12 mouse cellular contexts compared by ENCODE assay signal in genomic region chr11:112238960-112239884, GRCm38 (mm10).
DNase-seq lines count a peak whose midpoint lies in the region; ATAC-seq lines count a peak whose summit lies in the region.
"Had no signal": no experiment of that assay in that cellular context is flagged by ENCODE, and none has a peak within 500 bp of the region (broad histone marks: within the 10 kb centered on the region; RNA-seq: fewer than 3 reads in every experiment).

No protein-coding gene starts in this region.

- DNase-seq in forebrain, embryonic 14.5 days (ENCODE audit: low spot score) = peak; percentile 7
- no peak for DNase-seq in forebrain, embryonic 11.5 days (ENCODE audit: low spot score)
- DNase-seq in embryo, embryonic 11.5 days (ENCODE audit: low read depth, low spot score) = peak; percentile 16
- no peak for DNase-seq in adrenal gland, postnatal 4 days (ENCODE audit: low spot score in 2 of 2)
- DNase-seq in frontal cortex, postnatal 25 days (ENCODE audit: low spot score in 2 of 2) = no peak
- DNase-seq: adrenal gland, postnatal 14 days; midbrain, embryonic 14.5 days; spleen, adult 18-20 months; thymus, postnatal 4 days had no signal

- H3K4me3 ChIP-seq in forebrain, embryonic 14.5 days (ENCODE audit: low read depth, low read length) = no peak overlapping the region
- H3K4me3 ChIP-seq in forebrain, embryonic 11.5 days (ENCODE audit: low read depth, low read length) = no peak overlapping the region
- H3K4me3 ChIP-seq in kidney, embryonic 14.5 days (ENCODE audit: low read length) = no peak overlapping the region
- H3K4me3 ChIP-seq in limb, embryonic 15.5 days = no peak overlapping the region

- no peaks in the 10 kb centered on the region for H3K9me3 ChIP-seq in forebrain, embryonic 14.5 days (replicated peaks; ENCODE audit: control insufficient read depth, low read length)
- no peaks in the 10 kb centered on the region for H3K9me3 ChIP-seq in forebrain, embryonic 11.5 days (ENCODE audit: control insufficient read depth, low read length)
- no peaks in the 10 kb centered on the region for H3K9me3 ChIP-seq in kidney, embryonic 14.5 days (ENCODE audit: control insufficient read depth, low read length)
- no peaks in the 10 kb centered on the region for H3K9me3 ChIP-seq in limb, embryonic 15.5 days

- no peaks in the 10 kb centered on the region for H3K27me3 ChIP-seq in forebrain, embryonic 14.5 days (replicated peaks; ENCODE audit: control insufficient read depth, insufficient read depth, low read length)
- H3K27me3 ChIP-seq in forebrain, embryonic 11.5 days (ENCODE audit: control insufficient read depth, insufficient read depth, low read length) = no peaks in the 10 kb centered on the region
- no peaks in the 10 kb centered on the region for H3K27me3 ChIP-seq in kidney, embryonic 14.5 days (ENCODE audit: control insufficient read depth, insufficient read depth, low read length)
- H3K27me3 ChIP-seq in limb, embryonic 15.5 days = no peaks in the 10 kb centered on the region

- no peak for ATAC-seq in forebrain, embryonic 14.5 days
- no peak for ATAC-seq in forebrain, embryonic 11.5 days (replicated peaks; ENCODE audit: low FRiP score)
- peak; percentile 91 for ATAC-seq in kidney, embryonic 14.5 days (ENCODE audit: low FRiP score, low TSS enrichment)
- no peak for ATAC-seq in limb, embryonic 15.5 days (ENCODE audit: insufficient number of reproducible peaks, low FRiP score, low TSS enrichment, low read depth)
- ATAC-seq in erythroblast, adult 5-6 weeks (replicated peaks; ENCODE audit: low FRiP score, poor library complexity, severe bottlenecking) = no peak

- H3K36me3 ChIP-seq in forebrain, embryonic 14.5 days (ENCODE audit: control insufficient read depth, insufficient read depth, low read length) = no peaks in the 10 kb centered on the region
- H3K36me3 ChIP-seq in forebrain, embryonic 11.5 days (ENCODE audit: control insufficient read depth, insufficient read depth, low read length) = no peaks in the 10 kb centered on the region
- no peaks in the 10 kb centered on the region for H3K36me3 ChIP-seq in kidney, embryonic 14.5 days (ENCODE audit: control insufficient read depth, insufficient read depth, low read length)
- no peaks in the 10 kb centered on the region for H3K36me3 ChIP-seq in limb, embryonic 15.5 days

- H3K4me2 ChIP-seq in forebrain, embryonic 14.5 days (ENCODE audit: low read length) = no peak overlapping the region
- H3K4me2 ChIP-seq in forebrain, embryonic 11.5 days (ENCODE audit: low read depth, low read length, severe bottlenecking) = no peak overlapping the region
- H3K4me2 ChIP-seq in kidney, embryonic 14.5 days (replicated peaks; ENCODE audit: low read depth, low read length) = peak overlapping the region; percentile 32
- peak overlapping the region; percentile 30 for H3K4me2 ChIP-seq in limb, embryonic 15.5 days

- WGBS in forebrain, embryonic 14.5 days = 84% methylated on average over 19 of the region's 19 CpGs
- 76% methylated on average over 19 of the region's 19 CpGs for WGBS in forebrain, embryonic 11.5 days
- 21% methylated on average over 19 of the region's 19 CpGs for WGBS in kidney, embryonic 14.5 days
- 18% methylated on average over 19 of the region's 19 CpGs for WGBS in limb, embryonic 15.5 days

- no peak overlapping the region for H3K9ac ChIP-seq in forebrain, embryonic 14.5 days (ENCODE audit: low read length)
- H3K9ac ChIP-seq in forebrain, embryonic 11.5 days (ENCODE audit: low read length) = no peak overlapping the region
- no peak overlapping the region for H3K9ac ChIP-seq in kidney, embryonic 14.5 days (ENCODE audit: low read depth, low read length)
- H3K9ac ChIP-seq in limb, embryonic 15.5 days = no peak overlapping the region

- no peak overlapping the region for H3K27ac ChIP-seq in forebrain, embryonic 14.5 days (ENCODE audit: low read depth, low read length)
- H3K27ac ChIP-seq in forebrain, embryonic 11.5 days (ENCODE audit: low read depth, low read length) = no peak overlapping the region
- H3K27ac ChIP-seq in kidney, embryonic 14.5 days (ENCODE audit: low read depth, low read length) = no peak overlapping the region
- H3K27ac ChIP-seq in limb, embryonic 15.5 days = no peak overlapping the region

- H3K4me1 ChIP-seq in forebrain, embryonic 14.5 days (ENCODE audit: control insufficient read depth, insufficient read depth, low read length) = no peaks in the 10 kb centered on the region
- H3K4me1 ChIP-seq in forebrain, embryonic 11.5 days (replicated peaks; ENCODE audit: control insufficient read depth, insufficient read depth, low read length) = no peaks in the 10 kb centered on the region
- H3K4me1 ChIP-seq in kidney, embryonic 14.5 days (ENCODE audit: control insufficient read depth, insufficient read depth, low read length) = peaks cover 6% of the 10 kb centered on the region; the same call in 1 of the 2 replicates
- H3K4me1 ChIP-seq in limb, embryonic 15.5 days = peaks cover 12% of the 10 kb centered on the region

Comparison
In these comparisons a context has a peak if more than half of its experiments do, and no peak if none do; other contexts are left out.
1. DNase-seq: peak in forebrain, embryonic 14.5 days (single experiment) and embryo, embryonic 11.5 days (single experiment); none in forebrain, embryonic 11.5 days (single experiment), adrenal gland, postnatal 4 days (0 of 2) and frontal cortex, postnatal 25 days (0 of 2).
2. H3K4me2 ChIP-seq: peak in kidney, embryonic 14.5 days (single experiment) and limb, embryonic 15.5 days (single experiment); none in forebrain, embryonic 14.5 days (single experiment) and forebrain, embryonic 11.5 days (single experiment).